Mouse (Mus musculus) T-cell, adult 2 months (primary cell): Measurements from ENCODE around the gene Col26a1.

Experiments used
- DNase-seq: peaks from one replicate; pipeline ENCODE4 v3.0.0; 2022; ENCODE audit warnings: low spot score

The Col26a1 gene

DNA sequence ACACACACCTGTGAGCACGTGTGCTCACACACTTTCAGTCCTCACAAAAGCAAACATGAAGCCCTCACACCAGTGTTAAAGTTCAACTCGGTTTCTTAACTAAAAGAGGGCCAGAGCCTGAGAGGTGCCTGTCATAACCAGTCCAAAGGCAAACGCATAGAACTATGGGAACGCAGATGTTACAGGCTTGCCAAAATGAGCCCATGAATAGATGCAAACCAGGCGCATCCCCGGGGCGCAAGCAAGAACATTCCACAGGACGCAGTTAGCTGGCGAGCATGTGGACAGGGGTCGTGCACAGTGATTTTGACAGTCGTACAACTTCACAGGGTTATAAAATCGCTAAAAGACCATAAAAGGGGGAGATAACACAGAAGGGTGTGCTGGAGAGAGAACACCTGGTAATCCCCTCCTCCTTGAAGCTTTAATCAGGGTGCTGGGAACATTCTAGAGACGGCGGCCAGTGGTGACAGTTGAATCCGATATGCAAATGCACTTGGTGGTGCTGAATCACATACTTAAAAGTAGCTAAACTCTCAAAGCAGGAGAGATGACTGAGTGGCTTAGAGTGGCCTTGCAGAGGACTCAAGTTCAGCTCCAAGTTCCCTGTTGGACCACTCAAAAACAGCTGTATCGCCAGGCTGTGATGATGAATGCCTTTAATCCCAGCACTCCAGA is 76.5 kb downstream of the Col26a1 start:
- no peak for DNase-seq

DNA sequence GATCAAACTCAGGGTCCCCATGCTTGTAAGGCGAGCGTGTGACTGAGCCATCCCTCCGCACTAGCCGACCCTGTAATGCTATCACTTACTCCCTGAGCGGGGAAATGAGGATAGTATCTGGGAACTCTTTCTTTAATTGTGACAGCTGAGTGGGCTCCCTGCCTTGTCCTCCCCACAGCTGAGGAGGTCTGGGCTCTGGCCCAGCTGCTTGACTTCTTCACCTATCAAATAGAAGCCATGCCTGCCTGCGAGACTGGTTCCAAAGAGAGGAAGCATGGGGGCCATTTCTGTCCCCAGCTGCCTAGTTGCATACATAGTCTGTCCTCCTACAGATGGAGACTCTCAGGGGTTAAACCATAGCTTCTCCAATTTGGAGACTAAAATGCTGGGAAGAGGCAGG is 78.0 kb downstream of the Col26a1 start:
- no peak for DNase-seq

DNA sequence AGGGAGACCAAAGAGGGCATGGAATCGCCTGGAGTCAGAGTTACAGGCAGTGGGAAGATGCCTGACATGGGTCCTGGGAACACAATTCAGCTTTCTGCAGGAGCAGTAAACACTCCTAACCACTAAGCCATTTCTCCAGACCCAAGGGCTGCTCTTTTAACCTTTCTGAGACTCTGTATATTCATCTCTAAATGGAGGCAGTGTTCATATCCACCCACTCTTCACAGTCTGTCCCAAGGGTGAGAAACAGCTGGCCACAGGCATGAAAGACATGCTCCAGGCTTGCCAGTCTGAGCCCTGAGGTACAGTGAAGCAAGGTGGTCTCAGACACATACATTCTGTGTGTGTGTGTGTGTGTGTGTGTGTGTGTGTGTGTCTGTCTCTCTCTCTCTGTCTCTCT is 78.8 kb downstream of the Col26a1 start:
- no peak for DNase-seq

DNA sequence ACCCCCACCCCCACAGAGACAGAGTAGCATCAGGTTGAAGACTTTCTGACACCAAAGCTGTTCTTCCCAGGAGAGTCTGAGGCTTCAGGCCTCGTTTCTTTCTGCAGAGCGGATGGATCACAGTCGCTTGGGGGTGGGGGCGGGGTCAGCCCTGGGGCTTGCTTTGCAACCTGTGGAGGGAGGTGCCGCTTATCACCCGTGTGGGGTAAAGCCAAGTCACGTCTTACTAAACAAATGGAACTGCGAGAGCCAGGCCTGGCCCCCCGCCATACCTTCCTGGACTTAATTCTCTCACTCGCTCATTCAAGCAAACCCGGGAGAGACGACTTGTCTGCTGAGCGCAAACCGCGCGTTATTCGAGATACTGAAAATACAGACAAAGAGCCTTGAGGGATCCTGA is 80.3 kb downstream of the Col26a1 start:
- no peak for DNase-seq

DNA sequence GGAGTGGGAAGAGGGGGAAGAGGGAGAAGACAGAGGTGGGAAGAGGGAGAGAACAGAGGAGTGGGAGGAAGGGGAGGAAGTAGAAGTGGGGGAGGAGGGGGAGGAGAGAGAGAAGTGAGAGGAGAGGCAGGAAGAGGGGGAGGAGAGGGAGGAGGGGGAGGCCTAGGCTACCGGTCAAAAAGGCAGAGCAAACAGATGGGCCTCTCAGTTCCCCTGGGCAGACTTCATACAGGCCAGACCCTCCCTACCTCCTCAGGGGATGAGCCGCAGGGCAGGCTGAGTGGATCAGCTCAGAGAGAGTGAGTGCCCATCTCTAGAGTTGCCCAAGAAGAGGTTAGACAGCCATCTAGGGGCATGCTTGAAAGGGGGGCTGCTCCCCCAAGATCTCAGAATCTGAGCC is 86.1 kb downstream of the Col26a1 start:
- DNase-seq, result no peak

DNA sequence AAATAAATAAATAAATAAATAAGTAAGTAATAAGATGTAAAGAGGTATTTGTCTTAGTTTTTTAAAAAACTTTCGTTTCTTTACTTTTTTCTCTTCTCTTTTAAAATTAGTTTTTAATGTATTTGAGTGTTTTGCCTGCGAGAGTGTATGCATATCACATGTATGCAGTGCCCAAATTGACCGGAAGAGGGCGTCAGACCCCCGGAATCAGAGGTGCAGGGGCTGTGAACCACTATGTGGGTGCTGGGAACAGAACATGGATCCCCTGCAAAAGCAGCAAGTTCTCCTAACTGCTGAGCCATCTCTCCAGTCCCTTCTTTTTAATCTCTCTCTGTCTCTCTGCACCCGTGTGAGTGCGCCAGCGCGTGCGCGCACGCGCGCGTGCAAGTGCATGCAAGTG is 89.2 kb downstream of the Col26a1 start:
- no peak for DNase-seq

DNA sequence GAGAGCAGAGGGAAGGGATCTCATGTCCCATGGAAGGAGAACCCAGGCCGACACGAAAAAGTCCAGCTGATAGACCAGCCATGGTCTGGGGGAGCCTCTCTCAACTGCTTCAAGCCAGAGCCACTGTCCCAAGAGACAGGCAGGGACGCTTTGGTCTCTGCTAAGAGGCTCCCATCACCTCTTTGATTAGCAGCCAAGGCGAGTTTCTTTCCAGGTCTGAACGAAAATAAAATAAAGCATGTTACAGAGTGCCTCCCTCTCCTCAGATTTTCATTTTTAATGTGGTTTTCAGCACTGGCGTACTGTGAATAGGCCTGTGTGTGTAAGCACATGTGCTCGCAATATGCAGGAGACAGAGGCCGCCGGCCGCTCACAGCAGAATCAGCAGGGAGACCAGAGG is 90.5 kb downstream of the Col26a1 start:
- no peak for DNase-seq

- DNase-seq, result no peak
Measured at GRCm38 (mm10) chr5:136791204-136791603, 91.8 kb downstream of the Col26a1 start.

GRCm38 (mm10) chr5:136790570-136791196 is 92.3 kb downstream of the Col26a1 start:
- DNase-seq, result peak; percentile 75

GRCm38 (mm10) chr5:136784531-136784930 is 98.5 kb downstream of the Col26a1 start:
- DNase-seq, result no peak

DNA sequence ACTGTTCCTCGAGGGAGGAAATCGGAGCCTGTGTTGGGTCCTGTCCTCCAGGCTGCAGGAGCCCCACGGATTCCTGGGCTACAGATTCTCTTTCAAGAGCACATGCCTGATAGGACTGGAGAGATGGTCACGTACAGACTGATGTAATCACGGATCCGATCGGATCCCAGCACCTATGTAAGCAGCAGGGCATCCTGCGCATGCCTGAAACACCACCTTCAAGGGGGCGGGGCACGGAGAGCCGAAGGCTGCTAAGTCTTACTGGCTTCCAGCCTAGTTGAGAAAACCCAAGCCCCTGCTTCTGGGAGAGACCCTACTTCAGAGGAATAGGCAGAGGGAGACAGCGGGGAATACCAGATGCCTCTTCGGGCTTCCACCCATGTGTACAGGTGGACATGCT is 100.4 kb downstream of the Col26a1 start:
- no peak for DNase-seq

- DNase-seq, result peak; percentile 14
Measured at GRCm38 (mm10) chr5:136780465-136780864, 102.5 kb downstream of the Col26a1 start.

GRCm38 (mm10) chr5:136779946-136780345 is 103.1 kb downstream of the Col26a1 start:
- no peak for DNase-seq

DNA sequence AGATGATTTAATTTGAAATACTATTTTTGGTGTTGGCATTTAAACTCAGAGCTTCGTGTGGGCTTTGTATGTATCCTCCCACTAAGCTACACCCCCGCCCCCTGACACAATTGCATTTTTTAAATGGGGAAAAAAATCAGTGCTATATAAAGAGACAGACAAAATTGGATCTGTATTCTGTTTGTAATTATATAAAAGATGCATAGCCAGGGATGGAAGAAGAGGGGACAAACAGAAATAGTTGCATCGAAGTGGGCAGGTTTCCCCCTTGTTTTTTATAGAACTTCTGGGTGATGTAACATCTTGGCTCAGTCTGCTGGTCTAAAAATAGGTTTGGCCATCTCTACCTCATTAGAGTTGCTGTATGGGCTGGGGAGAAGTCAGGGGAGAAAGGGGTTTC is 107.5 kb downstream of the Col26a1 start:
- DNase-seq, result no peak

GRCm38 (mm10) chr5:136773044-136774039 is 109.7 kb downstream of the Col26a1 start:
- no peak for DNase-seq

- no peak for DNase-seq
Measured at GRCm38 (mm10) chr5:136771132-136771531, 111.9 kb downstream of the Col26a1 start.

DNA sequence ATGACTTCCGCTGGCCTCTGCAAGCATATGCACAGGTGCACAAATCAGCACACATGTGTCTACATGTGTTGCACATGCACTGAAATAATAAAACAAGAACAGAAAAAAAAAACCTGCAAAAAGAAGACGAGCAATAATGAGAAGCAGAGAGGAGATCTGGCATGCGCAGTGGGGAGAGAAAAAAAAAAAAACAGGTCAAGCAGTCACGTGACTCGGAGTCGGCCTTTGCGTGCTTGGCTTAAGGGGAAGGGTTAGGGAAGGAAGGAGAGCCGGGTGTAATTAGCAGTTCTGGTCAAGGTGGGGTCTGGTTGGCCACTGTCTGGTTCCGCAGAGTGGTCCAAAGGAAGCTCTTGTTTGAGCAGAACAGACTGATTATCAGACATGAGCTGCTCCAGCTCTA is 115.7 kb downstream of the Col26a1 start:
- no peak for DNase-seq

GRCm38 (mm10) chr5:136764157-136764669 is 118.8 kb downstream of the Col26a1 start:
- no peak for DNase-seq

- no peak for DNase-seq
Measured at GRCm38 (mm10) chr5:136760345-136760744, 122.7 kb downstream of the Col26a1 start.

- DNase-seq, result no peak
Measured at GRCm38 (mm10) chr5:136759781-136760180, 123.2 kb downstream of the Col26a1 start.

DNA sequence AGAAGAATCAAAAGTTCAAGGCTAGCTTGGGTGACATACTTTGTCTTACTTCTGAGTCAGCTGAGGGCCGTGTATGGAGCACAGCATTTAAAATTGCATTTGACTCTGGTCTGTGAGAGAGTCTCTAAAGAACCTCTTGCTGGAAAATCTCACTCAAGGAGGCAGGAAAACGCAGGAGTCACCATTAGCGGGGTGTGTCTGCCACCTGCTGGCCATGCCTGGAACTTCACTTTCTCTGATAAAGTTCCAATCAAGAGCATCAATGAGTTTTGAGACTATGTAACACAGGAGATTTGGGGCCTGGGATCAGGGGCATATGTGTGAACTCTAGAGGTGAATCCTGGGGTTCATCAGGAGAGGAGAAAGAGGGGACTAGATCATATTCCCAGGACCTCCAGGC is 127.3 kb downstream of the Col26a1 start:
- peak; percentile 12 for DNase-seq

DNA sequence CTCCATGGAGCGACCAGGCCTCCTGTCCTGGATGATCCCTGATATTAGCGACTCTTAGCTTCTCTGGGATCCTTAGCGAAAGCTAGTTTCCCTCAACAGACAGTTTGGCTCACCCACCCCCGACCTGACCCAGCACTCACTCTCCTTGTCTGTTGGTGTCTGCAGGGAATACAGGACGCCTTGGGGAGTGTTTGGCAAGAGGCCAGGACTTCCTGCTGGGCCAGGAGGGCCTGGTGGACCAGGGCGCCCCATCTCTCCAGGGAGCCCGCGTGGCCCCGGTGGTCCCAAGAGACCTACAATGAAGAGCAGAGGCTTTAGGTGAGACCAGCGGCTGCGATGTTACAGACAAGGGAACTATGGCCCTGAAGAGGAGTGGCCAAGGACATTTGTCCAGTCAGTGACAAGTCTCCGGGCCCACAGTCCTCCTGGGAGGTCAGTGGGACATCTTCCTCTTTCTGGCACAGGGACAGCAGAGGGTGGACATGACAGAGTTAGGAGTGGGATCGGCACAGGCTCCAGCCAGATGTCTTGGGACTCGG is 128.9 kb downstream of the Col26a1 start:
- no peak for DNase-seq
